Mouse (Mus musculus) hindbrain, embryonic 13.5 days (tissue): Measurements from ENCODE around the gene Lsmem1. TPM values are rescaled to one million over a fixed set of nuclear protein-coding genes. Genes with fewer than 3 reads are reported as not detected.

Experiments used
- ATAC-seq: fragments of 200-750 bp; cut with Nextera tagmentation; 2 replicates; pipeline ENCODE4 v1.8.0; 2017; ENCODE audit warnings: moderate TSS enrichment; ENCODE audit not compliant: low FRiP score
- H3K27ac ChIP-seq: fragments of 300-500 bp; sonication (generic); 2 replicates; pipeline ENCODE4 v1.5.1; 2015; ENCODE audit warnings: inconsistent platforms, mild to moderate bottlenecking, moderate library complexity
- H3K27me3 ChIP-seq: fragments of 300-500 bp; sonication (generic); 2 replicates; pipeline ENCODE4 v1.6.1; 2015; ENCODE audit warnings: mild to moderate bottlenecking, inconsistent platforms
- H3K36me3 ChIP-seq: fragments of 300-500 bp; sonication (generic); 2 replicates; pipeline ENCODE4 v1.6.1; 2015; ENCODE audit warnings: mild to moderate bottlenecking, inconsistent platforms
- H3K4me1 ChIP-seq: fragments of 300-500 bp; sonication (generic); replicated peaks from 2 replicates; pipeline ENCODE4 v1.6.1; 2015; ENCODE audit warnings: inconsistent platforms
- H3K4me2 ChIP-seq: fragments of 300-500 bp; sonication (generic); 2 replicates; pipeline ENCODE4 v1.6.1; 2015; ENCODE audit warnings: inconsistent platforms, mild to moderate bottlenecking, moderate library complexity
- H3K4me3 ChIP-seq: fragments of 300-500 bp; sonication (generic); 2 replicates; pipeline ENCODE4 v1.5.1; 2015; ENCODE audit warnings: mild to moderate bottlenecking, inconsistent platforms
- H3K9ac ChIP-seq: fragments of 300-500 bp; sonication (generic); 2 replicates; pipeline ENCODE4 v1.6.1; 2015; ENCODE audit warnings: mild to moderate bottlenecking, inconsistent platforms
- H3K9me3 ChIP-seq: fragments of 300-500 bp; sonication (generic); 2 replicates; pipeline ENCODE4 v1.6.1; 2016; ENCODE audit warnings: inconsistent platforms
- WGBS: fragments of 180-500 bp; shearing (Covaris S2); methylation state at CpG from one replicate; pipeline ENCODE4 v1.1.7; 2015; 5-methylcytosine and 5-hydroxymethylcytosine counted together
- polyA plus RNA-seq: library from polyadenylated mRNA; unstranded; fragments of >200 nt; fragmentation: Nextera tagmentation; extraction: Ambion mirVana; gene quantifications from 2 replicates; pipeline ENCODE4 v1.2.1, GENCODE M21; 2015

Gene Lsmem1
- polyA plus RNA-seq, 1 experiment from 2014 or later: 0.18 TPM

- Histone ChIP-seq H3K27ac (no peak overlapping the region), H3K4me2 (no peak overlapping the region), H3K4me1 (no peaks in the 10 kb centered on the region), H3K36me3 (no peaks in the 10 kb centered on the region), H3K4me3 (no peak overlapping the region), H3K9me3 (no peaks in the 10 kb centered on the region), H3K27me3 (no peaks in the 10 kb centered on the region), H3K9ac (no peak overlapping the region)
- 0 out of 2 replicates have a peak, but pooled peaks have one; percentile 54 for ATAC-seq
- WGBS: 14% methylated on average over 2 of the region's 2 CpGs
Measured at GRCm38 (mm10) chr12:40164621-40165020, 34.7 kb downstream of the Lsmem1 start.

GRCm38 (mm10) chr12:40160777-40161176, 38.5 kb downstream of the Lsmem1 start:
- 87% methylated on average over 2 of the region's 2 CpGs for WGBS
- Histone ChIP-seq H3K4me3 (no peak overlapping the region), H3K9me3 (no peaks in the 10 kb centered on the region), H3K27me3 (no peaks in the 10 kb centered on the region), H3K27ac (no peak overlapping the region), H3K4me1 (no peaks in the 10 kb centered on the region), H3K4me2 (no peak overlapping the region), H3K9ac (no peak overlapping the region), H3K36me3 (no peaks in the 10 kb centered on the region)
- ATAC-seq: no peak

GRCm38 (mm10) chr12:40154188-40154587, 45.1 kb downstream of the Lsmem1 start:
- Histone ChIP-seq H3K4me2 (no peak overlapping the region), H3K4me3 (no peak overlapping the region), H3K9ac (no peak overlapping the region), H3K27ac (no peak overlapping the region), H3K9me3 (no peaks in the 10 kb centered on the region), H3K4me1 (no peaks in the 10 kb centered on the region), H3K27me3 (no peaks in the 10 kb centered on the region), H3K36me3 (no peaks in the 10 kb centered on the region)
- ATAC-seq: no peak
- 94% methylated on average over 6 of the region's 6 CpGs for WGBS

GRCm38 (mm10) chr12:40152353-40153069, 46.8 kb downstream of the Lsmem1 start:
- Histone ChIP-seq H3K4me1 (no peaks in the 10 kb centered on the region), H3K27me3 (no peaks in the 10 kb centered on the region), H3K4me2 (no peak overlapping the region), H3K9ac (no peak overlapping the region), H3K4me3 (no peak overlapping the region), H3K9me3 (no peaks in the 10 kb centered on the region), H3K27ac (no peak overlapping the region), H3K36me3 (no peaks in the 10 kb centered on the region)
- 90% methylated on average over 8 of the region's 8 CpGs for whole genome bisulfite sequencing
- ATAC-seq: no peak

- no peaks in the 10 kb centered on the region for H3K27me3 ChIP-seq
- H3K27ac ChIP-seq: no peak overlapping the region
- H3K9ac ChIP-seq: no peak overlapping the region
- no peak overlapping the region for H3K4me3 ChIP-seq
- H3K9me3 ChIP-seq: no peaks in the 10 kb centered on the region
- H3K4me1 ChIP-seq: no peaks in the 10 kb centered on the region
- no peak overlapping the region for H3K4me2 ChIP-seq
- ATAC-seq: no peak
- WGBS: 82% methylated on average over 4 of the region's 4 CpGs
- no peaks in the 10 kb centered on the region for H3K36me3 ChIP-seq
Measured at GRCm38 (mm10) chr12:40147319-40147718, 52.0 kb downstream of the Lsmem1 start.

GRCm38 (mm10) chr12:40146510-40146909, 52.8 kb downstream of the Lsmem1 start:
- 85% methylated on average over 5 of the region's 5 CpGs for WGBS
- no peaks in the 10 kb centered on the region for H3K9me3 ChIP-seq
- H3K27ac ChIP-seq: no peak overlapping the region
- H3K4me1 ChIP-seq: no peaks in the 10 kb centered on the region
- no peaks in the 10 kb centered on the region for H3K36me3 ChIP-seq
- H3K27me3 ChIP-seq: no peaks in the 10 kb centered on the region
- no peak overlapping the region for H3K4me3 ChIP-seq
- no peak overlapping the region for H3K4me2 ChIP-seq
- no peak overlapping the region for H3K9ac ChIP-seq
- ATAC-seq: no peak

- ATAC-seq: no peak
- no peaks in the 10 kb centered on the region for H3K4me1 ChIP-seq
- no peaks in the 10 kb centered on the region for H3K9me3 ChIP-seq
- H3K4me3 ChIP-seq: no peak overlapping the region
- H3K4me2 ChIP-seq: no peak overlapping the region
- no peak overlapping the region for H3K9ac ChIP-seq
- 81% methylated on average over 5 of the region's 5 CpGs for WGBS
- H3K27me3 ChIP-seq: no peaks in the 10 kb centered on the region
- H3K27ac ChIP-seq: no peak overlapping the region
- no peaks in the 10 kb centered on the region for H3K36me3 ChIP-seq
Measured at GRCm38 (mm10) chr12:40140706-40141105, 58.6 kb downstream of the Lsmem1 start.

GRCm38 (mm10) chr12:40139484-40140245, 59.6 kb downstream of the Lsmem1 start:
- H3K4me1 ChIP-seq: no peaks in the 10 kb centered on the region
- no peaks in the 10 kb centered on the region for H3K36me3 ChIP-seq
- no peak overlapping the region for H3K27ac ChIP-seq
- no peak overlapping the region for H3K9ac ChIP-seq
- no peaks in the 10 kb centered on the region for H3K27me3 ChIP-seq
- H3K9me3 ChIP-seq: no peaks in the 10 kb centered on the region
- WGBS: 81% methylated on average over 8 of the region's 8 CpGs
- ATAC-seq: no peak
- H3K4me2 ChIP-seq: no peak overlapping the region
- no peak overlapping the region for H3K4me3 ChIP-seq

GRCm38 (mm10) chr12:40134529-40134928, 64.8 kb downstream of the Lsmem1 start:
- no peaks in the 10 kb centered on the region for H3K9me3 ChIP-seq
- 54% methylated on average over 11 of the region's 11 CpGs for WGBS
- ATAC-seq: no peak

GRCm38 (mm10) chr12:40133573-40134271, 65.6 kb downstream of the Lsmem1 start, which contains the start of gene Scin:
Gene Scin (minus strand): TSS chr12:40134228.
- peak within 1 kb of the TSS; percentile 46 for H3K4me3 ChIP-seq
- no peak within 1 kb of the TSS for H3K27ac ChIP-seq
- peak; percentile 46; the same call in 1 of the 2 replicates for ATAC-seq
- H3K4me1 ChIP-seq: peaks cover 17% of the 10 kb centered on the region
- peak within 1 kb of the TSS; percentile 65 for H3K9ac ChIP-seq
- no peaks in the 10 kb centered on the region for H3K9me3 ChIP-seq
- H3K27me3 ChIP-seq: peaks cover 33% of the 10 kb centered on the region
- no peaks in the 10 kb centered on the region for H3K36me3 ChIP-seq
- peak within 1 kb of the TSS; percentile 84 for H3K4me2 ChIP-seq
- 2% methylated on average over 39 of the region's 39 CpGs for WGBS

More at GRCm38 (mm10) chr12:40134529-40134928, 64.8 kb downstream of the Lsmem1 start:
- H3K27me3 ChIP-seq: peaks cover 33% of the 10 kb centered on the region
- H3K36me3 ChIP-seq: no peaks in the 10 kb centered on the region
- H3K27ac ChIP-seq: no peak overlapping the region
- H3K4me2 ChIP-seq: peak overlapping the region; percentile 84
- no peak overlapping the region for H3K9ac ChIP-seq
- H3K4me3 ChIP-seq: peak overlapping the region; percentile 46
- peaks cover 17% of the 10 kb centered on the region for H3K4me1 ChIP-seq

- Histone ChIP-seq H3K4me2 (peak overlapping the region; percentile 84), H3K4me1 (peaks cover 17% of the 10 kb centered on the region), H3K4me3 (peak overlapping the region; percentile 46), H3K27ac (no peak overlapping the region), H3K27me3 (peaks cover 33% of the 10 kb centered on the region), H3K9ac (0 out of 2 replicates have a peak overlapping the region, but pooled peaks have one; percentile 65), H3K9me3 (no peaks in the 10 kb centered on the region), H3K36me3 (no peaks in the 10 kb centered on the region)
- 22% methylated on average over 10 of the region's 10 CpGs for WGBS
- ATAC-seq: no peak
Measured at GRCm38 (mm10) chr12:40133194-40133572, 66.1 kb downstream of the Lsmem1 start.
